Comparison of ENCODE assay signal across 25 mouse cellular contexts in genomic region chr5:14998077-14998476, GRCm38 (mm10). TPM values are rescaled to one million over a fixed set of nuclear protein-coding genes. Genes with fewer than 3 reads are reported as not detected.
DNase-seq lines count a peak whose midpoint lies in the region; ATAC-seq and TF ChIP-seq lines count a peak whose summit lies in the region.
"Not testable (repeated sequence)": the region's sequence is repeated elsewhere in the genome, so short reads cannot be mapped to it uniquely, and the experiment has no call there.
"Had no signal": no experiment of that assay in that cellular context is flagged by ENCODE, and none has a peak within 500 bp of the region (broad histone marks: within the 10 kb centered on the region; RNA-seq: fewer than 3 reads in every experiment).

No protein-coding gene starts in this region.

- not testable (repeated sequence) for H3K27me3 ChIP-seq in embryonic facial prominence, embryonic 12.5 days; heart, embryonic 12.5 days (replicated peaks); hindbrain, embryonic 12.5 days; liver, embryonic 11.5 days (replicated peaks; ENCODE audit: control insufficient read depth, insufficient read depth, low read length); midbrain, embryonic 11.5 days (ENCODE audit: control insufficient read depth, insufficient read depth, low read length); midbrain, postnatal 0 days (ENCODE audit: insufficient read depth, low read length); neural tube, embryonic 12.5 days (replicated peaks)

- not testable (repeated sequence) for DNase-seq in liver, embryonic 11.5 days (ENCODE audit: low spot score); midbrain, embryonic 11.5 days (ENCODE audit: low spot score, missing footprints); midbrain, postnatal 0 days (ENCODE audit: low spot score)

- TF ChIP-seq CTCF in midbrain, postnatal 0 days (IDR thresholded peaks at IDR 0.05) = not testable (repeated sequence)

- not testable (repeated sequence) for H3K27ac ChIP-seq in embryonic facial prominence, embryonic 12.5 days; heart, embryonic 12.5 days (ENCODE audit: poor library complexity, severe bottlenecking); hindbrain, embryonic 12.5 days; liver, embryonic 11.5 days (ENCODE audit: low read depth, low read length); midbrain, embryonic 11.5 days (ENCODE audit: low read depth, low read length); midbrain, postnatal 0 days (ENCODE audit: low read depth, low read length); neural tube, embryonic 12.5 days

- WGBS in embryonic facial prominence, embryonic 12.5 days = 77% methylated on average over 9 of the region's 9 CpGs
- WGBS in heart, embryonic 12.5 days = 68% methylated on average over 9 of the region's 9 CpGs
- WGBS in hindbrain, embryonic 12.5 days = 79% methylated on average over 9 of the region's 9 CpGs
- 72% methylated on average over 9 of the region's 9 CpGs for WGBS in liver, embryonic 11.5 days
- 82% methylated on average over 9 of the region's 9 CpGs for WGBS in midbrain, embryonic 11.5 days
- WGBS in midbrain, postnatal 0 days = 78% methylated on average over 9 of the region's 9 CpGs
- WGBS in neural tube, embryonic 12.5 days = 80% methylated on average over 9 of the region's 9 CpGs

- not testable (repeated sequence) for H3K36me3 ChIP-seq in embryonic facial prominence, embryonic 12.5 days; heart, embryonic 12.5 days; hindbrain, embryonic 12.5 days; liver, embryonic 11.5 days (ENCODE audit: control insufficient read depth, insufficient read depth, low read length); midbrain, embryonic 11.5 days (ENCODE audit: control insufficient read depth, insufficient read depth, low read length); midbrain, postnatal 0 days (ENCODE audit: insufficient read depth, low read length); neural tube, embryonic 12.5 days

- ATAC-seq in embryonic facial prominence, embryonic 12.5 days (ENCODE audit: insufficient number of reproducible peaks, insufficient read depth, low FRiP score, low TSS enrichment) = 0 out of 2 replicates have a peak, but pooled peaks have one; percentile 22
- ATAC-seq in heart, embryonic 12.5 days (ENCODE audit: insufficient number of reproducible peaks, low FRiP score) = 0 out of 2 replicates have a peak, but pooled peaks have one; percentile 39
- 0 out of 2 replicates have a peak, but pooled peaks have one; percentile 29 for ATAC-seq in hindbrain, embryonic 12.5 days (ENCODE audit: low FRiP score)
- ATAC-seq in liver, embryonic 11.5 days (replicated peaks; ENCODE audit: low FRiP score) = 0 out of 2 replicates have a peak, but pooled peaks have one; percentile 34
- 0 out of 2 replicates have a peak, but pooled peaks have one; percentile 30 for ATAC-seq in midbrain, embryonic 11.5 days (ENCODE audit: low FRiP score)
- ATAC-seq in midbrain, postnatal 0 days (ENCODE audit: low FRiP score) = peak; percentile 60; the same call in 1 of the 2 replicates
- ATAC-seq in neural tube, embryonic 12.5 days (ENCODE audit: low FRiP score, low read depth) = peak; percentile 53

- peaks cover 25% of the 10 kb centered on the region for H3K9me3 ChIP-seq in embryonic facial prominence, embryonic 12.5 days
- peaks cover 19% of the 10 kb centered on the region for H3K9me3 ChIP-seq in heart, embryonic 12.5 days (replicated peaks)
- H3K9me3 ChIP-seq in hindbrain, embryonic 12.5 days (replicated peaks) = peaks cover 33% of the 10 kb centered on the region
- not testable (repeated sequence) for H3K9me3 ChIP-seq in liver, embryonic 11.5 days (ENCODE audit: control insufficient read depth, low read length); midbrain, embryonic 11.5 days (ENCODE audit: control insufficient read depth, low read length); midbrain, postnatal 0 days (ENCODE audit: low read length)
- H3K9me3 ChIP-seq in neural tube, embryonic 12.5 days = peaks cover 31% of the 10 kb centered on the region

- not testable (repeated sequence) for H3K4me3 ChIP-seq in embryonic facial prominence, embryonic 12.5 days; heart, embryonic 12.5 days; hindbrain, embryonic 12.5 days; liver, embryonic 11.5 days (ENCODE audit: low read depth, low read length); midbrain, embryonic 11.5 days (ENCODE audit: low read depth, low read length); midbrain, postnatal 0 days (ENCODE audit: low read depth, low read length); neural tube, embryonic 12.5 days

- H3K9ac ChIP-seq in embryonic facial prominence, embryonic 12.5 days; heart, embryonic 12.5 days; hindbrain, embryonic 12.5 days; liver, embryonic 11.5 days (ENCODE audit: low read depth, low read length); midbrain, embryonic 11.5 days (ENCODE audit: low read length); midbrain, postnatal 0 days (replicated peaks; ENCODE audit: low read length, poor library complexity, severe bottlenecking); neural tube, embryonic 12.5 days: not testable (repeated sequence)

- H3K4me1 ChIP-seq in embryonic facial prominence, embryonic 12.5 days; heart, embryonic 12.5 days (replicated peaks); hindbrain, embryonic 12.5 days; liver, embryonic 11.5 days (replicated peaks; ENCODE audit: control insufficient read depth, insufficient read depth, low read length); midbrain, embryonic 11.5 days (ENCODE audit: control insufficient read depth, insufficient read depth, low read length); midbrain, postnatal 0 days (ENCODE audit: insufficient read depth, low read length); neural tube, embryonic 12.5 days: not testable (repeated sequence)

- H3K4me2 ChIP-seq in embryonic facial prominence, embryonic 12.5 days (replicated peaks); heart, embryonic 12.5 days; hindbrain, embryonic 12.5 days (replicated peaks); liver, embryonic 11.5 days; midbrain, embryonic 11.5 days; midbrain, postnatal 0 days (ENCODE audit: low read depth, low read length, poor library complexity, severe bottlenecking); neural tube, embryonic 12.5 days (replicated peaks): not testable (repeated sequence)

RNA-seq across cellular contexts. Expression of gene Gm10354, which starts 19.3 kb away (rescaled TPM):
- polyA plus RNA-seq in embryonic facial prominence, embryonic 12.5 days (2016; fragmentation: Nextera tagmentation; extraction: Ambion mirVana) = not detected in 2 replicates
- 0.14 TPM in 1 of 2 replicates, not detected in the other for polyA plus RNA-seq in heart, embryonic 12.5 days (2016; fragmentation: Nextera tagmentation; extraction: Ambion mirVana)
- polyA plus RNA-seq in hindbrain, embryonic 12.5 days (2016; fragmentation: Nextera tagmentation; extraction: Ambion mirVana) = not detected in 2 replicates
- not detected in 2 replicates for polyA plus RNA-seq in liver, embryonic 11.5 days (2014; fragmentation: Nextera tagmentation; extraction: Ambion mirVana)
- not detected in 2 replicates for polyA plus RNA-seq in midbrain, embryonic 11.5 days (2014; fragmentation: Nextera tagmentation; extraction: Ambion mirVana)
- total RNA-seq in midbrain, postnatal 0 days (2014; rRNA removed) = not detected in 2 replicates
- polyA plus RNA-seq in midbrain, postnatal 0 days (2015; fragmentation: Nextera tagmentation; extraction: Ambion mirVana) = not detected in 2 replicates
- not detected in 2 replicates for polyA plus RNA-seq in neural tube, embryonic 12.5 days (2016; fragmentation: Nextera tagmentation; extraction: Ambion mirVana)
- total RNA-seq: adrenal gland, adult 18-20 months; adrenal gland, adult 8-10 months; adrenal gland, postnatal 14 days; adrenal gland, postnatal 36 days; CH12.LX had no signal
- polyA plus RNA-seq: activated CD4-positive, CD25-positive, alpha-beta regulatory T cell, adult 4 months; CD4-positive, CD25-positive, alpha-beta regulatory T cell, adult 4 months; cerebellum, adult 2 months; cortical plate, adult 2 months; embryonic facial prominence, embryonic 10.5 days; embryonic facial prominence, embryonic 13.5 days; embryonic facial prominence, embryonic 15.5 days; erythroblast, embryonic 14.5 days; forebrain, embryonic 10.5 days; forebrain, embryonic 12.5 days; forebrain, embryonic 14.5 days; G1E; Patski had no signal

RNA-seq across cellular contexts. Expression of gene Gm17019, which starts 34.7 kb away (rescaled TPM):
- not detected in 2 replicates for polyA plus RNA-seq in embryonic facial prominence, embryonic 12.5 days (2016; fragmentation: Nextera tagmentation; extraction: Ambion mirVana)
- polyA plus RNA-seq in heart, embryonic 12.5 days (2016; fragmentation: Nextera tagmentation; extraction: Ambion mirVana) = not detected in 2 replicates
- not detected in 2 replicates for polyA plus RNA-seq in hindbrain, embryonic 12.5 days (2016; fragmentation: Nextera tagmentation; extraction: Ambion mirVana)
- polyA plus RNA-seq in liver, embryonic 11.5 days (2014; fragmentation: Nextera tagmentation; extraction: Ambion mirVana) = not detected in 2 replicates
- not detected in 2 replicates for polyA plus RNA-seq in midbrain, embryonic 11.5 days (2014; fragmentation: Nextera tagmentation; extraction: Ambion mirVana)
- total RNA-seq in midbrain, postnatal 0 days (2014; rRNA removed) = not detected in 2 replicates
- polyA plus RNA-seq in midbrain, postnatal 0 days (2015; fragmentation: Nextera tagmentation; extraction: Ambion mirVana) = not detected in 2 replicates
- not detected in 2 replicates for polyA plus RNA-seq in neural tube, embryonic 12.5 days (2016; fragmentation: Nextera tagmentation; extraction: Ambion mirVana)
- total RNA-seq: adrenal gland, adult 18-20 months; adrenal gland, adult 8-10 months; adrenal gland, postnatal 14 days; adrenal gland, postnatal 36 days; CH12.LX; G1E had no signal
- polyA plus RNA-seq: activated CD4-positive, CD25-positive, alpha-beta regulatory T cell, adult 4 months; CD4-positive, CD25-positive, alpha-beta regulatory T cell, adult 4 months; cerebellum, adult 2 months; cortical plate, adult 2 months; embryonic facial prominence, embryonic 10.5 days; embryonic facial prominence, embryonic 13.5 days; embryonic facial prominence, embryonic 15.5 days; erythroblast, embryonic 14.5 days; forebrain, embryonic 10.5 days; forebrain, embryonic 12.5 days; forebrain, embryonic 14.5 days; G1E; Patski had no signal

RNA-seq across cellular contexts. Expression of gene Speer4e, which starts 59.8 kb away (rescaled TPM):
- not detected in 2 replicates for polyA plus RNA-seq in embryonic facial prominence, embryonic 12.5 days (2016; fragmentation: Nextera tagmentation; extraction: Ambion mirVana)
- 0.10 and 0.17 TPM in 2 replicates for polyA plus RNA-seq in heart, embryonic 12.5 days (2016; fragmentation: Nextera tagmentation; extraction: Ambion mirVana)
- not detected in 2 replicates for polyA plus RNA-seq in hindbrain, embryonic 12.5 days (2016; fragmentation: Nextera tagmentation; extraction: Ambion mirVana)
- not detected in 2 replicates for polyA plus RNA-seq in liver, embryonic 11.5 days (2014; fragmentation: Nextera tagmentation; extraction: Ambion mirVana)
- not detected in 2 replicates for polyA plus RNA-seq in midbrain, embryonic 11.5 days (2014; fragmentation: Nextera tagmentation; extraction: Ambion mirVana)
- total RNA-seq in midbrain, postnatal 0 days (2014; rRNA removed) = not detected in 2 replicates
- polyA plus RNA-seq in midbrain, postnatal 0 days (2015; fragmentation: Nextera tagmentation; extraction: Ambion mirVana) = not detected in 2 replicates
- polyA plus RNA-seq in neural tube, embryonic 12.5 days (2016; fragmentation: Nextera tagmentation; extraction: Ambion mirVana) = not detected in 2 replicates
- total RNA-seq: adrenal gland, adult 18-20 months; adrenal gland, adult 8-10 months; adrenal gland, postnatal 14 days; adrenal gland, postnatal 36 days; CH12.LX had no signal
- polyA plus RNA-seq: activated CD4-positive, CD25-positive, alpha-beta regulatory T cell, adult 4 months; CD4-positive, CD25-positive, alpha-beta regulatory T cell, adult 4 months; cerebellum, adult 2 months; cortical plate, adult 2 months; embryonic facial prominence, embryonic 10.5 days; embryonic facial prominence, embryonic 13.5 days; embryonic facial prominence, embryonic 15.5 days; erythroblast, embryonic 14.5 days; forebrain, embryonic 10.5 days; forebrain, embryonic 12.5 days; forebrain, embryonic 14.5 days; G1E; Patski had no signal
